Mouse (Mus musculus) embryonic fibroblast, embryonic 13.5 days (primary cell): ENCODE results near the gene Rpp25l.
"Not testable (repeated sequence)": the region's sequence is repeated elsewhere in the genome, so short reads cannot be mapped to it uniquely, and the experiment has no call there.

Source experiments
- CTCF ChIP-seq: IDR thresholded peaks from 2 replicates; pipeline ENCODE4 v1.5.1; 2011; ENCODE audit warnings: mild to moderate bottlenecking, control low read depth, low read length, moderate library complexity, borderline replicate concordance; ENCODE audit not compliant: insufficient read depth
- POLR2A ChIP-seq: IDR thresholded peaks from 2 replicates; pipeline ENCODE4 v1.6.1; 2011; ENCODE audit warnings: low read depth, mild to moderate bottlenecking, control low read depth, low read length, moderate library complexity

DNA sequence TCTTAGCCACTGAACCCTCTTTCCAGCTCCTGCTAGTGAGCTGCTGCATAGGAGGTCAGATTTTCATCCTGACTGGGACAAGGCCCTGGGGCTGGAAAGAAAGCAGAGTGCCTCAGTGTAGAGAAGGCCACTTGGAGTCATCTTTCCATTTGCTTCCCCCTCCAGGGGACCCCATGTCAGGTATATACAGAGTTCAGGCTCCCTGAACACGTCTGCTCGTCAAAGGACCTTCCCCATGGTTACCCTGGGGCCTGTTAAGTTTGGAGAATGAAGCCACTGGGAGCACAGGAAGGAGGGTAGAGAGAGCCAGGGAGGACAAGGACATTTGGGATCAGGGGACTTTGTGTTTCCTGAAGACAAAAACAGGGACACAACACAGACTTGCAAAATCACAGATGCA, 11.1 kb downstream of the Rpp25l start:
- not testable (repeated sequence) for TF ChIP-seq CTCF, POLR2A
